Mouse (Mus musculus): ENCODE measurements around the gene Fhl2. TPM values are rescaled to one million over a fixed set of nuclear protein-coding genes. Genes with fewer than 3 reads are reported as not detected.
A peak's percentile ranks its signal among the peaks of the same experiment; 100 is the strongest.
"Not testable (repeated sequence)": the region's sequence is repeated elsewhere in the genome, so short reads cannot be mapped to it uniquely, and the experiment has no call there.

The Fhl2 gene
- total RNA-seq, 2 experiments from 2014 or later: 28.0 to 33.3 TPM

GRCm38 (mm10) chr1:43193423-43193822 is 3.4 kb downstream of the Fhl2 start:
- DNase-seq (ENCODE audit: low spot score in 2 of 2): no peak

GRCm38 (mm10) chr1:43192471-43192870 is 4.3 kb downstream of the Fhl2 start:
- no peak for DNase-seq (ENCODE audit: low spot score in 2 of 2)

GRCm38 (mm10) chr1:43191078-43191477 is 5.7 kb downstream of the Fhl2 start:
- DNase-seq (ENCODE audit: low spot score in 2 of 2): no peak

- not testable (repeated sequence) for DNase-seq (ENCODE audit: low spot score in 2 of 2)
These were observed 7.9 kb downstream of the Fhl2 start for GRCm38 (mm10) chr1:43188893-43189292.

- DNase-seq (ENCODE audit: low spot score in 2 of 2): no peak
These were observed 10.4 kb downstream of the Fhl2 start for GRCm38 (mm10) chr1:43186334-43186733.

- DNase-seq (ENCODE audit: low spot score in 2 of 2): no peak
These were observed 15.9 kb downstream of the Fhl2 start for GRCm38 (mm10) chr1:43180912-43181311.

GRCm38 (mm10) chr1:43178780-43179179 is 18.0 kb downstream of the Fhl2 start:
- no peak for DNase-seq (ENCODE audit: low spot score in 2 of 2)

- DNase-seq (ENCODE audit: low spot score in 2 of 2): no peak
These were observed 18.4 kb downstream of the Fhl2 start for GRCm38 (mm10) chr1:43178378-43178777.

- DNase-seq (ENCODE audit: low spot score in 2 of 2): no peak
These were observed 23.2 kb downstream of the Fhl2 start for GRCm38 (mm10) chr1:43173283-43174226.

GRCm38 (mm10) chr1:43171816-43172215 is 25.0 kb downstream of the Fhl2 start:
- no peak for DNase-seq (ENCODE audit: low spot score in 2 of 2)

GRCm38 (mm10) chr1:43171093-43171492 is 25.7 kb downstream of the Fhl2 start:
- DNase-seq (ENCODE audit: low spot score in 2 of 2): no peak

- DNase-seq (ENCODE audit: low spot score in 2 of 2): no peak
These were observed 27.1 kb downstream of the Fhl2 start for GRCm38 (mm10) chr1:43169661-43170060.

- no peak for DNase-seq (ENCODE audit: low spot score in 2 of 2)
These were observed 27.6 kb downstream of the Fhl2 start for GRCm38 (mm10) chr1:43169227-43169626.

- no peak for DNase-seq (ENCODE audit: low spot score in 2 of 2)
These were observed 28.2 kb downstream of the Fhl2 start for GRCm38 (mm10) chr1:43168618-43169017.

- DNase-seq (ENCODE audit: low spot score in 2 of 2): no peak
These were observed 28.8 kb downstream of the Fhl2 start for GRCm38 (mm10) chr1:43168026-43168425.

- DNase-seq (ENCODE audit: low spot score in 2 of 2): no peak
These were observed 32.2 kb downstream of the Fhl2 start for GRCm38 (mm10) chr1:43164582-43164981.

GRCm38 (mm10) chr1:43163467-43164418 is 33.0 kb downstream of the Fhl2 start:
- peak; percentile 57 to 77 for DNase-seq (ENCODE audit: low spot score in 2 of 2)

GRCm38 (mm10) chr1:43163084-43163466 is 33.7 kb downstream of the Fhl2 start:
- DNase-seq (ENCODE audit: low spot score in 2 of 2): no peak

- no peak for DNase-seq (ENCODE audit: low spot score in 2 of 2)
These were observed 34.4 kb downstream of the Fhl2 start for GRCm38 (mm10) chr1:43162394-43162793.

- DNase-seq (ENCODE audit: low spot score in 2 of 2): no peak
These were observed 37.4 kb downstream of the Fhl2 start for GRCm38 (mm10) chr1:43159429-43159828.

- no peak for DNase-seq (ENCODE audit: low spot score in 2 of 2)
These were observed 38.9 kb downstream of the Fhl2 start for GRCm38 (mm10) chr1:43157907-43158306.

GRCm38 (mm10) chr1:43154491-43154890 is 42.3 kb downstream of the Fhl2 start:
- DNase-seq (ENCODE audit: low spot score in 2 of 2): no peak
